Mouse (Mus musculus) embryonic facial prominence, embryonic 14.5 days (tissue): ENCODE results near the gene Ptgs1. TPM values are rescaled to one million over a fixed set of nuclear protein-coding genes. Genes with fewer than 3 reads are reported as not detected.

Experiments
- ATAC-seq: fragments of 200-750 bp; cut with Nextera tagmentation; 2 replicates; pipeline ENCODE4 v1.8.0; 2017; ENCODE audit warnings: low read depth, moderate number of reproducible peaks, moderate TSS enrichment
- DNase-seq: peaks from one replicate; pipeline ENCODE4 v3.0.0-alpha.2; 2015; ENCODE audit warnings: low spot score
- H3K27ac ChIP-seq: fragments of 300-500 bp; sonication (generic); replicated peaks from 2 replicates; pipeline ENCODE4 v1.5.1; 2014; ENCODE audit warnings: low read depth, mild to moderate bottlenecking, low read length, moderate library complexity
- H3K27me3 ChIP-seq: fragments of 300-500 bp; sonication (generic); replicated peaks from 2 replicates; pipeline ENCODE4 v1.6.1; 2014; ENCODE audit warnings: low read length; ENCODE audit not compliant: control insufficient read depth, insufficient read depth
- H3K36me3 ChIP-seq: fragments of 300-500 bp; sonication (generic); 2 replicates; pipeline ENCODE4 v1.6.1; 2014; ENCODE audit warnings: low read length, mixed read lengths; ENCODE audit not compliant: control insufficient read depth, insufficient read depth
- H3K4me1 ChIP-seq: fragments of 300-500 bp; sonication (generic); 2 replicates; pipeline ENCODE4 v1.6.1; 2014; ENCODE audit warnings: antibody characterized with exemption, low read length; ENCODE audit not compliant: control insufficient read depth, insufficient read depth
- H3K4me2 ChIP-seq: fragments of 300-500 bp; sonication (generic); 2 replicates; pipeline ENCODE4 v1.6.1; 2014; ENCODE audit warnings: low read depth, mild to moderate bottlenecking, low read length, moderate library complexity, mixed read lengths
- H3K4me3 ChIP-seq: fragments of 300-500 bp; sonication (generic); 2 replicates; pipeline ENCODE4 v1.5.1; 2014; ENCODE audit warnings: low read depth, mild to moderate bottlenecking, low read length
- H3K9ac ChIP-seq: fragments of 300-500 bp; sonication (generic); 2 replicates; pipeline ENCODE4 v1.6.1; 2014; ENCODE audit warnings: low read depth, mild to moderate bottlenecking, low read length, moderate library complexity, mixed read lengths
- H3K9me3 ChIP-seq: fragments of 300-500 bp; sonication (generic); 2 replicates; pipeline ENCODE4 v1.6.1; 2016; ENCODE audit warnings: low read length; ENCODE audit not compliant: control insufficient read depth
- WGBS: fragments of 180-500 bp; shearing (Covaris S2); extraction: QIAGEN DNeasy Blood & Tissue Kit; methylation state at CpG from one replicate; pipeline ENCODE4 v1.1.7; 2014; 5-methylcytosine and 5-hydroxymethylcytosine counted together
- polyA plus RNA-seq: library from polyadenylated mRNA; unstranded; fragments of >200 nt; fragmentation: Nextera tagmentation; extraction: Ambion mirVana; gene quantifications from 2 replicates; pipeline ENCODE4 v1.2.1, GENCODE M21; 2014

The Ptgs1 gene
- polyA plus RNA-seq, 1 experiment from 2014 or later: 15.6 TPM

DNA sequence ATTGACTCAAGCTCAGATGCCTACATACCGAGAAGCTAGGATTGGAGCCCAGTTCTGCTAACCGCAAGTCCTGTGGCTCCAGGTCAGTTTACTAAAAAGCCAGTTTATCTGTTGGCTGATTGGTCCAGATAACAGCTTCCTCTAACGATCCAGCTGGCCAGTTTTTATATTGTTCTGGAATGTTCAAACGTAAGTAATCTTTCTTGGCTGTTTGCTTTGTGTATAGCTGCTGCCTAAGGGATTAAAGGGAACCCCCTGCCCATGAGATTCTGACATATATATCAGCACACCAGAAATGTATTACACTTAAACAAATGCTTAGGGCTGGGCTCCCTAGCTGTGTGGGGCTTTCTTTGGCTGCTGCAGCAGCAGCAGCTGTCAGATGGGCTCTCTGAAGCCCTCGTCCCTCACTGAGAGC, 13.7 kb downstream of the Ptgs1 start:
- peak; percentile 60 for ATAC-seq

DNA sequence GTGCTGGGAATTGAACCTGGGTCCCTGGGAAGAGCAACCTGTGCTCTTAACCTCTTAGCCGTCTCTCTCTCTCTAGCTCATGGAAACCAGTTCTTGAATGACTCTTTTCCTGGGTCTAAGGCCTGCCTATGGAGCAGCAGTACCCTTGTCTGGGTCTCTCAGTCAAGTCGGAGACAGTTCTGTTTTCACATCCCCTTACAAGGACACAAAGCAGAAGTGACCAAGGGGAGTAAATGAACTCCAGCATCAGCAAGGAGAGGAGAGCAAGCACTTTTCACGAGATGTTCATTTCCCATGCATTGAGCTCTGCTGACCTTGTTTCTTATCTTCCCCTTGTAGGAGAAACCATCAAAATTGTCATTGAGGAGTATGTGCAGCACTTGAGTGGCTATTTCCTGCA, 14.5 kb downstream of the Ptgs1 start:
- H3K4me3 ChIP-seq: no peak overlapping the region
- H3K4me1 ChIP-seq: no peaks in the 10 kb centered on the region
- DNase-seq: no peak
- no peaks in the 10 kb centered on the region for H3K9me3 ChIP-seq
- no peaks in the 10 kb centered on the region for H3K27me3 ChIP-seq
- WGBS: 88% methylated on average over 3 of the region's 3 CpGs
- no peak overlapping the region for H3K9ac ChIP-seq
- H3K36me3 ChIP-seq: no peaks in the 10 kb centered on the region
- no peak for ATAC-seq
- H3K27ac ChIP-seq: no peak overlapping the region
- no peak overlapping the region for H3K4me2 ChIP-seq

More for the DNA sequence above, 13.7 kb downstream of the Ptgs1 start:
- H3K4me2 ChIP-seq: no peak overlapping the region
- H3K9ac ChIP-seq: no peak overlapping the region
- H3K27ac ChIP-seq: no peak overlapping the region
- no peaks in the 10 kb centered on the region for H3K27me3 ChIP-seq
- 47% methylated on average over 5 of the region's 5 CpGs for WGBS
- H3K4me3 ChIP-seq: no peak overlapping the region
- DNase-seq: peak; percentile 78
- H3K36me3 ChIP-seq: no peaks in the 10 kb centered on the region
- no peaks in the 10 kb centered on the region for H3K4me1 ChIP-seq
- H3K9me3 ChIP-seq: no peaks in the 10 kb centered on the region

DNA sequence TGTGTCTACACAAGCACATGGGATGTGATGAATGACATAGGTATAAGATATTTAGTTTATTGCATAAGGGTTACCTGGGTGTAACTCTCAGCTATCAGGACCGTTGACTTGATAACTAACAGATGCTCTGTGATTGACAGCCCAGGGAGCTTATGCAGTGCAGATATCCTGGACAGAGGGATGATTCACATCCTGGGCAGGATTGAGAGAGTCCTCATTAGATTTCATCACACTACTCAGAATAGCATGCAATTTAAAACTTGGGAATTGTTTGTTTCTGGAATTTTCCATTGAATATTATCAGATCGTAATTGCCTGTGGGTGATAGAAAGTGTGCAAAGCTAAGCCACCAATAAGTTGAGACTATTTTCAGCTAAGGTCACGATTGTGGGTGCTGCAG, 17.7 kb downstream of the Ptgs1 start:
- no peak overlapping the region for H3K4me3 ChIP-seq
- H3K27ac ChIP-seq: no peak overlapping the region
- H3K4me2 ChIP-seq: no peak overlapping the region
- 68% methylated on average over 3 of the region's 3 CpGs for WGBS
- no peaks in the 10 kb centered on the region for H3K4me1 ChIP-seq
- no peaks in the 10 kb centered on the region for H3K27me3 ChIP-seq
- no peaks in the 10 kb centered on the region for H3K9me3 ChIP-seq
- DNase-seq (no peak), ATAC-seq (no peak)
- H3K36me3 ChIP-seq: no peaks in the 10 kb centered on the region
- H3K9ac ChIP-seq: no peak overlapping the region

DNA sequence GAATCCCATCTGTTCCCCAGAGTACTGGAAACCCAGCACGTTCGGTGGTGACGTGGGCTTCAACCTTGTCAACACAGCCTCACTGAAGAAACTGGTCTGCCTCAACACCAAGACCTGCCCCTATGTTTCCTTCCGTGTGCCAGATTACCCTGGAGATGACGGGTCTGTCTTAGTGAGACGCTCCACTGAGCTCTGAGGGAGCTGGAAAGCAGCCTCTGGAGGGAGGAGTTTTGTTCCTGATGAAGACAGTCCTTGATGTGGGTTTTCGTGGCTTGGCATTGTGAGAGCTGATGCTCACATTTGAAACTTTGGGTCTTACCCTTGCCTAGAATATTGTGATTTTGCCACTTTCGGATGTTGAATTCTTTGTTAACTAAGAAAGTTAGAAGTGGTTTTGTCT, 20.9 kb downstream of the Ptgs1 start:
- no peak for ATAC-seq
- WGBS: 85% methylated on average over 8 of the region's 8 CpGs

DNA sequence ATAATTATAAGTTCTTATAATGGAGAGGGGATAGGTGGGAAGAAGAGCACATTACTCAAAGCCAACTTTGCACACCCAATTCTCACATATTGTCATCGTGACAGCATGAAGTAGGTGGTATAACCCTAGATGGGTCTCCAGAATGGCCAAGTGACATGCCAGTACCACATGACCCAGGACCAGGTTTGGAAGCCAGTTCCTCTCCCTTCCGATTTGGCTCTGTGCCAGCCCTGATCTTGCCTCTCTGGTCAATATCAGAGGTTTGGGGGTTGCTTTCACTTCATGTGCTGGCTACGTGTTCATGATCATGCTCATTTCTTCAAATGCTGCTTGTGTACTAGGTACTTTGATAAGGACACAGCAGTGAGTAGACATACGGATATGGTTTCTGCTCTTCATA, 22.3 kb downstream of the Ptgs1 start:
- DNase-seq: no peak
- H3K9ac ChIP-seq: no peak overlapping the region
- WGBS: 95% methylated on average over 4 of the region's 4 CpGs
- H3K27me3 ChIP-seq: no peaks in the 10 kb centered on the region
- no peaks in the 10 kb centered on the region for H3K36me3 ChIP-seq
- H3K4me2 ChIP-seq: no peak overlapping the region
- no peaks in the 10 kb centered on the region for H3K4me1 ChIP-seq
- no peaks in the 10 kb centered on the region for H3K9me3 ChIP-seq
- ATAC-seq: no peak
- H3K4me3 ChIP-seq: no peak overlapping the region
- no peak overlapping the region for H3K27ac ChIP-seq

More for the DNA sequence above, 20.9 kb downstream of the Ptgs1 start:
- Histone ChIP-seq H3K4me1 (no peaks in the 10 kb centered on the region), H3K4me2 (no peak overlapping the region), H3K9ac (no peak overlapping the region), H3K4me3 (no peak overlapping the region), H3K36me3 (no peaks in the 10 kb centered on the region), H3K9me3 (no peaks in the 10 kb centered on the region), H3K27me3 (no peaks in the 10 kb centered on the region), H3K27ac (no peak overlapping the region)
- no peak for DNase-seq

DNA sequence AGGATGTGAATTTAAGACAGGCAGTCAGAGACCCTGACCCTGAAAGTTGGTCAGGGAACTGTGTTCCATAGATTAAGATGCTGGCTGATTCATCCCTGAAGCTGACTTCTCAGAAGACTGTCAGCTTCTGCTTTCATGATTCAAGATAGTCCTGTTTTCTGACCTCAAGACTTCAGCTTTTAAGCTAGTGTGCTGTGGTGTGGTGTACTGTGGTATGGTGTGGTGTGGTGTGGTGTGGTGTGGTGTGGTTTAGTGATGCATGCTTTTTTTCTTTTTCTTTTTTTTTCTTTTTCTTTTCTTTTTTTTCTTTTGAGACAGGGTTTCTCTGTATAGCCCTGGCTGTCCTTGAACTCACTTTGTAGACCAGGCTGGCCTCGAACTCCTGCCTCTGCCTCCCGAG, 24.2 kb downstream of the Ptgs1 start:
- Histone ChIP-seq H3K36me3 (no peaks in the 10 kb centered on the region), H3K27ac (no peak overlapping the region), H3K27me3 (no peaks in the 10 kb centered on the region), H3K4me1 (no peaks in the 10 kb centered on the region), H3K9ac (no peak overlapping the region), H3K4me2 (no peak overlapping the region), H3K9me3 (no peaks in the 10 kb centered on the region), H3K4me3 (no peak overlapping the region)
- 75% methylated on average over 2 of the region's 2 CpGs for WGBS
- DNase-seq: no peak
- no peak for ATAC-seq

DNA sequence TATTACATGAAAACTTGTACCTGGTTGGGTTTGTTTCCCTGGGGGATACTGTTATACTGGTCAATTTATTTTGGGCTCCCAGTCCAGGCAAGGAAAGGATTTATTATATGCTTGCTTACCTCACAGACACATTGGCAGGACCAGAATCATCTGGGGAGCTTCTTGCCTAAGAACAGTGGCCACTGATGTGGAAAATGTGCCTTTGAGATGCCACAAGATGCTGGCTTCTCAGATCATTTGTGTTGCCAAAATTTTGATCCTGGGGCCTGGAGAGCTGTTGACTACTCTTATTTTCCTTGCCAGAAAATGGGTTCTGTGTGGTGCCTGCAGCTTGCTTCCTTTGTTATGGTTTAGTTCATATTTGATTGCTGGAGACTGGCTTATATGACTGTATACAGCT, 26.7 kb downstream of the Ptgs1 start:
- H3K27ac ChIP-seq: no peak overlapping the region
- no peak for ATAC-seq
- DNase-seq: no peak
- H3K4me3 ChIP-seq: no peak overlapping the region
- no peaks in the 10 kb centered on the region for H3K4me1 ChIP-seq
- H3K27me3 ChIP-seq: no peaks in the 10 kb centered on the region
- H3K4me2 ChIP-seq: no peak overlapping the region
- H3K36me3 ChIP-seq: no peaks in the 10 kb centered on the region
- H3K9ac ChIP-seq: no peak overlapping the region
- no peaks in the 10 kb centered on the region for H3K9me3 ChIP-seq

DNA sequence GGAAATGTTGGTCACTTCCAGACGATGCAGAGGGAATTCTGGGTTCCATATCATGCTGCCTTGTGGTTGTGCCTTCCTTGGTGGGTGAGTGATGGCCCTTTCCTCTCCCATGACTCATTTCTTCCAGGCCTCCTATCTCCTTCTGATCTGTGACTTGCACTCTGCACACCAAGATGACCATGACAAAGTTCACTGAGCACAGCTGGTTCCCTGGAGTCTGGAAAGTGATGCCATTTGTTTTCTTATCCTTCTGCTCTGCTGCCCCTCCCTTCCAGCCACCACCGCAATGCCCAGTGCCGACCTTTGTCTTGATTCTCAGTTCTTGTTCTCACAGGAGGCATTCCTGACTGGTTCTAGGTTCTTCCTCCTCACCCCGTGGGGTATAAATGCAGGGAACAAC, 29.2 kb downstream of the Ptgs1 start:
- 65% methylated on average over 4 of the region's 4 CpGs for WGBS
- Histone ChIP-seq H3K36me3 (no peaks in the 10 kb centered on the region), H3K4me2 (no peak overlapping the region), H3K9ac (no peak overlapping the region), H3K4me3 (no peak overlapping the region), H3K9me3 (no peaks in the 10 kb centered on the region), H3K4me1 (no peaks in the 10 kb centered on the region), H3K27ac (no peak overlapping the region), H3K27me3 (no peaks in the 10 kb centered on the region)
- DNase-seq: no peak
- ATAC-seq: no peak

DNA sequence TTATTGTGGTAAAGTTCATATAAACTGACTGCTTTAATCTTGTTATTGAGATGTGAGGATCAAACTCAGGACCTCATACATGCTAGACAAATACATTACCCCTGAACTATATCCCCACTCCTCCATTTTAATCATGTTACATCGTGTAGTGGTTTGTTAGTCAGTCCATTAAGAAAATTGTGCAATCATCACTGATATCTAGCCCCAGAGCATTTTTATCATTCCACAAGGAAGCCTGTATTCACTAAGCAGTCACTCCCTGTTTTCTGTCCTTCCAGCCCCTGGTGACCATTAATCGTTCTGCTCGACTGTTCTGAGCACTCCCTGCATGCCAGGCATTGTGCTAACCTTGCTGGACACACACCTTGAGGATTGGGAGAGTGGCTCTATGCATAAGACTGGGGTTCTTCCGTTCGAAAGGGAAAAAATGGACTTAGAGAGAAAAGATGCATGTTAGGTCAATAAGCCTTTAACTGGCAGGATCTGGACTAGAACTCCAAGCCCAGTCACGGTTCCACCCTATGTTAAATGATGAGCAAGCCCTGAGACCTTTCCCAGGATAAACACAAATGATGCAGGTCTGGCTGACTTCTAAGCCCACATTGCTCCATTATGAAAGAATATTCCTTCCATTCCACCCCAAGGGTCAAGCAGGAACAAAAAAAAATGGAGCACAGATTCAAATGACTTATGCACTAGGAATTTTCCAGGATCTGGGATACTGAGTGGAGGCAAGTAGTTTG, 29.7 kb downstream of the Ptgs1 start:
- H3K27ac ChIP-seq: no peak overlapping the region
- H3K9me3 ChIP-seq: no peaks in the 10 kb centered on the region
- no peaks in the 10 kb centered on the region for H3K4me1 ChIP-seq
- H3K9ac ChIP-seq: no peak overlapping the region
- DNase-seq (no peak), ATAC-seq (no peak)
- 80% methylated on average over 6 of the region's 6 CpGs for WGBS
- no peak overlapping the region for H3K4me3 ChIP-seq
- no peaks in the 10 kb centered on the region for H3K36me3 ChIP-seq
- H3K4me2 ChIP-seq: no peak overlapping the region
- H3K27me3 ChIP-seq: no peaks in the 10 kb centered on the region
